Mouse (Mus musculus) heart, postnatal 36 days (tissue): ENCODE measurements around the gene Dmwd. TPM values are rescaled to one million over a fixed set of nuclear protein-coding genes. Genes with fewer than 3 reads are reported as not detected.
"Not testable (repeated sequence)": the region's sequence is repeated elsewhere in the genome, so short reads cannot be mapped to it uniquely, and the experiment has no call there.

Experiments
- DNase-seq, 2 experiments: peaks; one replicate each; pipeline ENCODE4 v3.0.0; 2021 to 2022
- intact Hi-C: fragments of 180-260 bp; cut with DNase I; formaldehyde crosslinking; loops from one replicate; pipeline ENCODE4 v1.15.1; 2025
- total RNA-seq, 2 experiments: library from RNA; stranded (reverse); gene quantifications; 2 replicates each; pipeline ENCODE4 v1.2.3; 2021

The Dmwd gene
- total RNA-seq, 2 experiments from 2014 or later: 48.8 to 52.4 TPM

- intact Hi-C loops: loop anchor here (5.0 kb wide), 1 partner anchor 38 kb away; no protein-coding TSS in a partner anchor
- DNase-seq: peak in 1 of 2 experiments; percentile 16
Observed at GRCm38 (mm10) chr7:19069500-19069899, 6.5 kb upstream of the Dmwd start.

GRCm38 (mm10) chr7:19071024-19071423, 5.0 kb upstream of the Dmwd start:
- intact Hi-C loops: not testable (repeated sequence)
- peak in 1 of 2 experiments; percentile 1 for DNase-seq

- DNase-seq: peak; percentile 37 to 60
- intact Hi-C loops: no loop called here
Observed at GRCm38 (mm10) chr7:19073504-19073903, 2.5 kb upstream of the Dmwd start.

GRCm38 (mm10) chr7:19074494-19074893, 1.5 kb upstream of the Dmwd start:
- intact Hi-C loops: no loop called here
- peak in 1 of 2 experiments; percentile 0 for DNase-seq

- DNase-seq: peak; percentile 1
- intact Hi-C loops: no loop called here
Observed at GRCm38 (mm10) chr7:19075231-19075630, 796 bp upstream of the Dmwd start.

GRCm38 (mm10) chr7:19076586-19076991, 562 bp downstream of the Dmwd start:
- intact Hi-C loops: no loop called here

GRCm38 (mm10) chr7:19077761-19078160, 1.7 kb downstream of the Dmwd start:
- intact Hi-C loops: loop anchor here (2.0 kb wide), 1 partner anchor 15 kb away; no protein-coding TSS in a partner anchor
- DNase-seq: peak in 1 of 2 experiments; percentile 44

More at GRCm38 (mm10) chr7:19076586-19076991, 562 bp downstream of the Dmwd start:
- peak; percentile 24 to 49 for DNase-seq

GRCm38 (mm10) chr7:19078732-19079131, 2.7 kb downstream of the Dmwd start:
- peak in 1 of 2 experiments; percentile 2 for DNase-seq

GRCm38 (mm10) chr7:19080451-19080950, 4.5 kb downstream of the Dmwd start:
- DNase-seq: peak in 1 of 2 experiments; percentile 2
- intact Hi-C loops: no loop called here

More at GRCm38 (mm10) chr7:19078732-19079131, 2.7 kb downstream of the Dmwd start:
- intact Hi-C loops: loop anchor here (2.0 kb wide), 1 partner anchor 14 kb away; no protein-coding TSS in a partner anchor

- no peak for DNase-seq
- intact Hi-C loops: no loop called here
Observed at GRCm38 (mm10) chr7:19082171-19082570, 6.1 kb downstream of the Dmwd start.

GRCm38 (mm10) chr7:19083096-19083495, 7.1 kb downstream of the Dmwd start:
- intact Hi-C loops: no loop called here
- DNase-seq: peak; percentile 68 to 74

- DNase-seq: peak; percentile 54 to 69
Observed at GRCm38 (mm10) chr7:19083701-19084100, 7.7 kb downstream of the Dmwd start, which contains the start of gene Dmpk. TSS of gene Dmpk (plus strand) at chr7:19083849.

GRCm38 (mm10) chr7:19084277-19084771, 8.3 kb downstream of the Dmwd start:
- peak in 1 of 2 experiments; percentile 43 for DNase-seq
- intact Hi-C loops: no loop called here

More at GRCm38 (mm10) chr7:19083701-19084100, 7.7 kb downstream of the Dmwd start, which contains the start of gene Dmpk:
- intact Hi-C loops: no loop called here

- no peak for DNase-seq
- intact Hi-C loops: no loop called here
Observed at GRCm38 (mm10) chr7:19084921-19085473, 9.0 kb downstream of the Dmwd start.

GRCm38 (mm10) chr7:19085495-19085894, 9.5 kb downstream of the Dmwd start:
- no peak for DNase-seq
- intact Hi-C loops: no loop called here

- DNase-seq: no peak
Observed at GRCm38 (mm10) chr7:19086042-19086441, 10.0 kb downstream of the Dmwd start.

GRCm38 (mm10) chr7:19086760-19087159, 10.7 kb downstream of the Dmwd start:
- intact Hi-C loops: no loop called here
- DNase-seq: no peak

More at GRCm38 (mm10) chr7:19086042-19086441, 10.0 kb downstream of the Dmwd start:
- intact Hi-C loops: no loop called here

- peak in 1 of 2 experiments; percentile 76 for DNase-seq
- intact Hi-C loops: loop anchor here (1.0 kb wide), 1 partner anchor 19 kb away; no protein-coding TSS in a partner anchor
Observed at GRCm38 (mm10) chr7:19088813-19089212, 12.8 kb downstream of the Dmwd start.

- intact Hi-C loops: loop anchor here (2.0 kb wide), 1 partner anchor 13 kb away; no protein-coding TSS in a partner anchor
Observed at GRCm38 (mm10) chr7:19091913-19092312, 15.9 kb downstream of the Dmwd start.

GRCm38 (mm10) chr7:19092381-19093173, 16.6 kb downstream of the Dmwd start:
- peak; percentile 47 to 67 for DNase-seq
- intact Hi-C loops: loop anchor here (1.0 to 2.0 kb wide), 2 partner anchors 14 to 24 kb away; no protein-coding TSS in a partner anchor

More at GRCm38 (mm10) chr7:19091913-19092312, 15.9 kb downstream of the Dmwd start:
- DNase-seq: no peak

GRCm38 (mm10) chr7:19093174-19093521, 17.1 kb downstream of the Dmwd start:
- intact Hi-C loops: loop anchor here (1.0 to 2.0 kb wide), 2 partner anchors 14 to 25 kb away; no protein-coding TSS in a partner anchor
- DNase-seq: peak; percentile 88 to 89
